Mouse (Mus musculus) C2C12 (cell line): Measurements from ENCODE around the gene Comtd1.

Experiments
- CTCF ChIP-seq: IDR thresholded peaks from one replicate; pipeline ENCODE4 v1.5.1; 2011; ENCODE audit not compliant: control insufficient read depth, insufficient read depth, insufficient read length
- FOSL1 ChIP-seq: IDR thresholded peaks from one replicate; pipeline ENCODE4 v1.8.0; 2011; ENCODE audit warnings: mild to moderate bottlenecking, low read length; ENCODE audit not compliant: poor library complexity, insufficient read depth, severe bottlenecking
- MYOD1 ChIP-seq: IDR thresholded peaks from one replicate; pipeline ENCODE4 v1.6.1; 2011; ENCODE audit warnings: low read depth; ENCODE audit not compliant: control insufficient read depth, insufficient read length

- TF ChIP-seq MYOD1 (no peak), CTCF (no peak), FOSL1 (no peak)
Measured at GRCm38 (mm10) chr14:21891581-21892340, 43.0 kb upstream of the Comtd1 start.
